Comparison of ENCODE assay signal across 24 mouse cellular contexts in genomic region chr5:69837947-69838710, GRCm38 (mm10).
A peak's percentile ranks its signal among the peaks of the same experiment; 100 is the strongest.
DNase-seq lines count a peak whose midpoint lies in the region; ATAC-seq and TF ChIP-seq lines count a peak whose summit lies in the region.
"Had no signal": no experiment of that assay in that cellular context is flagged by ENCODE, and none has a peak within 500 bp of the region (broad histone marks: within the 10 kb centered on the region; RNA-seq: fewer than 3 reads in every experiment).

No protein-coding gene starts in this region.

- H3K27ac ChIP-seq in midbrain, embryonic 12.5 days (replicated peaks), result 0 out of 2 replicates have a peak overlapping the region, but pooled peaks have one; percentile 20
- no peak overlapping the region for H3K27ac ChIP-seq in midbrain, postnatal 0 days (ENCODE audit: low read depth, low read length)
- no peak overlapping the region for H3K27ac ChIP-seq in forebrain, embryonic 12.5 days
- H3K27ac ChIP-seq: embryonic facial prominence, embryonic 12.5 days; embryonic facial prominence, embryonic 15.5 days; forebrain, embryonic 15.5 days; heart, embryonic 15.5 days; hindbrain, embryonic 10.5 days; hindbrain, embryonic 15.5 days had no signal

- DNase-seq in embryo, embryonic 10.5 days (ENCODE audit: low spot score), result peak; percentile 28
- no peak for DNase-seq in embryo, embryonic 11 days
- no peak for DNase-seq in midbrain, postnatal 0 days (ENCODE audit: low spot score)
- DNase-seq in mesoderm, embryonic 11.5 days (ENCODE audit: low read depth, low spot score), result peak; percentile 23
- DNase-seq: adrenal gland, adult 8-10 months; adrenal gland, postnatal 25 days; cerebellum, adult 11-12 months; cerebellum, adult 8-10 months; cerebellum, postnatal 10 days; cerebellum, postnatal 36 days; gastrocnemius, postnatal 25 days; heart, adult 18-20 months; heart, postnatal 10 days; heart, postnatal 36 days had no signal

- no peaks in the 10 kb centered on the region for H3K36me3 ChIP-seq in midbrain, embryonic 12.5 days
- no peaks in the 10 kb centered on the region for H3K36me3 ChIP-seq in midbrain, postnatal 0 days (ENCODE audit: insufficient read depth, low read length)
- no peaks in the 10 kb centered on the region for H3K36me3 ChIP-seq in forebrain, embryonic 12.5 days (replicated peaks)
- H3K36me3 ChIP-seq: embryonic facial prominence, embryonic 12.5 days; embryonic facial prominence, embryonic 15.5 days; forebrain, embryonic 15.5 days; heart, embryonic 12.5 days; heart, embryonic 15.5 days; hindbrain, embryonic 10.5 days; hindbrain, embryonic 15.5 days had no signal

- no peak for TF ChIP-seq CTCF in midbrain, postnatal 0 days (IDR thresholded peaks at IDR 0.05)

- ATAC-seq in midbrain, embryonic 12.5 days (ENCODE audit: low FRiP score, low read depth), result peak; percentile 56
- ATAC-seq in midbrain, postnatal 0 days (ENCODE audit: low FRiP score), result no peak
- ATAC-seq in forebrain, embryonic 12.5 days (ENCODE audit: low FRiP score), result no peak
- ATAC-seq: activated CD4-positive, CD25-positive, alpha-beta regulatory T cell, adult 4 months; forebrain, embryonic 15.5 days had no signal

- H3K4me2 ChIP-seq in midbrain, embryonic 12.5 days (replicated peaks), result no peak overlapping the region
- no peak overlapping the region for H3K4me2 ChIP-seq in midbrain, postnatal 0 days (ENCODE audit: low read depth, low read length, poor library complexity, severe bottlenecking)
- H3K4me2 ChIP-seq in forebrain, embryonic 12.5 days, result no peak overlapping the region
- H3K4me2 ChIP-seq: embryonic facial prominence, embryonic 12.5 days; embryonic facial prominence, embryonic 15.5 days; forebrain, embryonic 15.5 days; heart, embryonic 12.5 days; heart, embryonic 15.5 days; hindbrain, embryonic 15.5 days had no signal

- H3K27me3 ChIP-seq in midbrain, embryonic 12.5 days, result no peaks in the 10 kb centered on the region
- no peaks in the 10 kb centered on the region for H3K27me3 ChIP-seq in midbrain, postnatal 0 days (ENCODE audit: insufficient read depth, low read length)
- H3K27me3 ChIP-seq in forebrain, embryonic 12.5 days, result no peaks in the 10 kb centered on the region
- H3K27me3 ChIP-seq: embryonic facial prominence, embryonic 12.5 days; embryonic facial prominence, embryonic 15.5 days; forebrain, embryonic 15.5 days; heart, embryonic 12.5 days; heart, embryonic 15.5 days; hindbrain, embryonic 15.5 days had no signal

- H3K4me3 ChIP-seq in midbrain, embryonic 12.5 days, result no peak overlapping the region
- H3K4me3 ChIP-seq in midbrain, postnatal 0 days (ENCODE audit: low read depth, low read length), result no peak overlapping the region
- H3K4me3 ChIP-seq in forebrain, embryonic 12.5 days (replicated peaks), result no peak overlapping the region
- H3K4me3 ChIP-seq: embryonic facial prominence, embryonic 12.5 days; embryonic facial prominence, embryonic 15.5 days; forebrain, embryonic 15.5 days; heart, embryonic 12.5 days; heart, embryonic 15.5 days; hindbrain, embryonic 10.5 days; hindbrain, embryonic 15.5 days had no signal

- no peak overlapping the region for H3K9ac ChIP-seq in midbrain, embryonic 12.5 days (replicated peaks)
- H3K9ac ChIP-seq in midbrain, postnatal 0 days (replicated peaks; ENCODE audit: low read length, poor library complexity, severe bottlenecking), result no peak overlapping the region
- no peak overlapping the region for H3K9ac ChIP-seq in forebrain, embryonic 12.5 days
- H3K9ac ChIP-seq: embryonic facial prominence, embryonic 12.5 days; embryonic facial prominence, embryonic 15.5 days; forebrain, embryonic 15.5 days; heart, embryonic 12.5 days; heart, embryonic 15.5 days; hindbrain, embryonic 15.5 days had no signal

- no peaks in the 10 kb centered on the region for H3K9me3 ChIP-seq in midbrain, embryonic 12.5 days
- no peaks in the 10 kb centered on the region for H3K9me3 ChIP-seq in midbrain, postnatal 0 days (ENCODE audit: low read length)
- no peaks in the 10 kb centered on the region for H3K9me3 ChIP-seq in forebrain, embryonic 12.5 days
- H3K9me3 ChIP-seq: embryonic facial prominence, embryonic 12.5 days; embryonic facial prominence, embryonic 15.5 days; forebrain, embryonic 15.5 days; heart, embryonic 15.5 days; hindbrain, embryonic 15.5 days had no signal

- WGBS in midbrain, embryonic 12.5 days, result 68% methylated on average over 7 of the region's 7 CpGs
- 46% methylated on average over 7 of the region's 7 CpGs for WGBS in midbrain, postnatal 0 days
- 81% methylated on average over 7 of the region's 7 CpGs for WGBS in forebrain, embryonic 12.5 days

- H3K4me1 ChIP-seq in midbrain, embryonic 12.5 days, result no peaks in the 10 kb centered on the region
- H3K4me1 ChIP-seq in midbrain, postnatal 0 days (ENCODE audit: insufficient read depth, low read length), result no peaks in the 10 kb centered on the region
- H3K4me1 ChIP-seq in forebrain, embryonic 12.5 days, result peaks cover 3% of the 10 kb centered on the region; the same call in 1 of the 2 replicates
- H3K4me1 ChIP-seq: embryonic facial prominence, embryonic 12.5 days; embryonic facial prominence, embryonic 15.5 days; forebrain, embryonic 15.5 days; heart, embryonic 12.5 days; heart, embryonic 15.5 days; hindbrain, embryonic 10.5 days; hindbrain, embryonic 15.5 days had no signal

Comparison
In these comparisons a context has a peak if more than half of its experiments do, and no peak if none do; other contexts are left out.
1. DNase-seq: peak in embryo, embryonic 10.5 days (single experiment) and mesoderm, embryonic 11.5 days (single experiment); none in embryo, embryonic 11 days (single experiment) and midbrain, postnatal 0 days (single experiment).